Mouse (Mus musculus): ENCODE results near the gene Dip2b. TPM values are rescaled to one million over a fixed set of nuclear protein-coding genes. Genes with fewer than 3 reads are reported as not detected.

The Dip2b gene
- polyA plus RNA-seq, 1 experiment from 2014 or later: 11.0 TPM

DNA sequence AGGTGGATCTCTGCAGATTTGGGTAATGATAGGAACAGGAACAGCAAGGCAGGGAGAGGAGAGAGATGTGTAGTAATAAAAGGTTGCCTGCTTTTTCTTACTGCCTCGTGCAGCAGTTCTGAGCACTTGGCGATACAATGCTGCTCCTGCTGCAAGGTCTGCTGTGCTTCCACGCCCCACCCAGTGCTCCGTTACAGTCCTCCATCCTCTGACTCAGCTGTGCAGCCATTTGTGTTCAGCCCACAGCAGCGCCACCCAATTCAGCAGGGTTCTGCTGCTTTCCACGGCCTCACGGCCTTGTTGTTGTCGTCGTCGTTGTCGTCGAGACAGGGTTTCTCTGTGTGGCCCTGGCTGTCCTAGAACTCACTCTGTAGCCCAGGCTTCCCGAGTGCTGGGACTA is 77.9 kb downstream of the Dip2b start:
- H3K4me3 ChIP-seq: no peak overlapping the region
- H3K9me3 ChIP-seq: no peaks in the 10 kb centered on the region
- H3K4me2 ChIP-seq (replicated peaks): no peak overlapping the region
- H3K9ac ChIP-seq: no peak overlapping the region
- H3K27ac ChIP-seq: no peak overlapping the region
- no peaks in the 10 kb centered on the region for H3K27me3 ChIP-seq
- WGBS: 88% methylated on average over 13 of the region's 13 CpGs
- H3K4me1 ChIP-seq: peaks cover 20% of the 10 kb centered on the region
- no peak for ATAC-seq (ENCODE audit: low FRiP score, low read depth)
- H3K36me3 ChIP-seq: peaks cover 22% of the 10 kb centered on the region

DNA sequence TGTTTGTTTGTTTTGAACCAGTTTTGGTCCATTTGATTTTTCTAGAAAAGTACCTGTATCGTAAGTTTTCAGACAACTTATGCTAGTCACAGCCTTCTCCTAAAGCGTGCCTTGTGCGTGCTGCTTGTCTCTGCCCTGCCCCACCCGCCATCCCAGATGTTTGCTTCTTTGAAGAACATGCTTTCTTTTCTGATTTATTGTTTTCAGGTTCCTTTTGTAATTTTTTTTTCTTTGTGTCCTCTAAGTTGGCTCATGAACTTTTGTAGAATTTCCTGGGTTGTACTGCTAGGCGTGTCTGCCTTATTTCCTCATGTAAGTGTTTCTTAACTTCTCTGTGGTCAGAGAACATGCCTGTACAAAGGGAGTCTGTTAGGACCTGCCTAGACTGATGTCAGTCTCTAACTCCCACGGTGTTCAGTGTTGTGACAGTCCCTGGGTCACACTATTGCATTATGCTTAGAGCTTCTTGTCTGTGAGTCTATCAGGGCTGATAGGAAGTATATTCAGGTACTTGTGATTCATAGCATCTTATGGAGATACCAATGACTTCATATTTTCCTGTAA is 80.8 kb downstream of the Dip2b start:
- Histone ChIP-seq H3K4me2 (replicated peaks) (no peak overlapping the region), H3K36me3 (peaks cover 22% of the 10 kb centered on the region), H3K4me1 (no peaks in the 10 kb centered on the region), H3K27ac (no peak overlapping the region), H3K9me3 (no peaks in the 10 kb centered on the region), H3K9ac (no peak overlapping the region), H3K27me3 (no peaks in the 10 kb centered on the region), H3K4me3 (no peak overlapping the region)
- ATAC-seq (ENCODE audit: low FRiP score, low read depth): no peak
- 81% methylated on average over 6 of the region's 6 CpGs for WGBS

DNA sequence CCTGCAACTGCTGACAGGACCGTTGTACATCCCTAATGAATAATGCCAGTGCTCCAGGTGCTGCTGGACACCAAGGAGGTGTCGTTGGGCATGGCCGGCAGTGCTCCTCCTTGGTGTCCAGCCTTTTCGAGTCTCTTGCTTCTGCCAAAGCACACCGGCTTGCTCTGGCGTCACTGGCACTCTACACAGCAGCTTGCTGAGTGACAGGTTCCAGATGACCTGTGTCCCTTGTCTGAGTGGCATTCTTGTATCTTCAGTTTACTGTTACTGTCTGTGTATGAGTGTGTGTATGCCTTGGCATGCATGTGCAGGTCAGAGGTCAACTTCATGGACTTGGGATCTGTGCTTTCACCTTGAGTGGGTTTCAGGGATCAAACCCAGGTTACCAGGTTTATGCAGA is 83.0 kb downstream of the Dip2b start:
- 87% methylated on average over 6 of the region's 6 CpGs for WGBS
- Histone ChIP-seq H3K27me3 (no peaks in the 10 kb centered on the region), H3K27ac (no peak overlapping the region), H3K9me3 (no peaks in the 10 kb centered on the region), H3K36me3 (peaks cover 16% of the 10 kb centered on the region), H3K4me3 (no peak overlapping the region), H3K4me2 (replicated peaks) (no peak overlapping the region), H3K9ac (no peak overlapping the region), H3K4me1 (peaks cover under 1% of the 10 kb centered on the region; the same call in 1 of the 2 replicates)
- ATAC-seq (ENCODE audit: low FRiP score, low read depth): no peak

DNA sequence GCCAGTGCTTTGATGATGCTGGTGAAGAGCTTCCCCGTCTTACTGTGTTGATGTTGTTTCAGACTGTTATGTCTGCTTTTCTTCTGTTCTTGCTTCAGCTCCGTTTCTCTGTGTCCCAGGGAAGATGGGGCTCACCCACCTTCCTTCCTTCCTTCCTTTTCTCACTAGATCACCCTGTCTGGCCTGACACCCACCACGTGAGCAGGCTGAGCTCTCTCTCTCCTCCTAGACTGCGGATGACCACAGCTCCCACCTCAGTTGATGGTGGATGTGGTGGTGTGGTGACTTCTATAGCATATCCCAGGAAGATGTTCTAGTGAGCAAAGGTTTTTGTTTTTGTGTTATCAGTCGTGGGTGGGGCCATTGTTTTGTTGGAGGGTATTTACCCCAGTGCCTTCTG is 85.4 kb downstream of the Dip2b start:
- 59% methylated on average over 5 of the region's 5 CpGs for WGBS
- Histone ChIP-seq H3K4me2 (replicated peaks) (no peak overlapping the region), H3K4me3 (no peak overlapping the region), H3K4me1 (peaks cover 5% of the 10 kb centered on the region; the same call in 1 of the 2 replicates), H3K9ac (no peak overlapping the region), H3K27me3 (no peaks in the 10 kb centered on the region), H3K27ac (no peak overlapping the region), H3K36me3 (no peaks in the 10 kb centered on the region), H3K9me3 (no peaks in the 10 kb centered on the region)
- no peak for ATAC-seq (ENCODE audit: low FRiP score, low read depth)

DNA sequence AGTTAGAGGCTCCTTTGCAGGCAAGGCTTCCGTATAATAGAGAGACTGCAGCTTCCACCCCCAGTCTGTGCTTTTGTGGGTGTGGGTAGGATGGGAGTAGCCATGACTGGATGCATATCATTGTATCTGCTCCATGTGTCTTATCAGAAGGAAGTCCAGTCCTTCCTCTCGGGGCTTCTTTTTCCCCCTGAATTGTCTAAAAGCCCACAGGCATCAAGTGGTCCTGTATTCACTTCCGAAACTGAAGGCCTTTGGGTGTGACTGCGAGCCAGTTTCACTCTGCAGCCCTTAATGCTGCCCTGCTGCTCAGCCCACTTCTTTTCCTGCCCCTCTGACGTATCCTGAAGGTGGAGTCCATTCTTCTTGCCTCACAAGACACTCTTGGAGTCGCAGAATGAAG is 86.8 kb downstream of the Dip2b start:
- H3K9me3 ChIP-seq: no peaks in the 10 kb centered on the region
- H3K27me3 ChIP-seq: no peaks in the 10 kb centered on the region
- no peak overlapping the region for H3K4me3 ChIP-seq
- WGBS: 87% methylated on average over 6 of the region's 6 CpGs
- H3K4me2 ChIP-seq (replicated peaks): no peak overlapping the region
- H3K9ac ChIP-seq: no peak overlapping the region
- H3K4me1 ChIP-seq: peaks cover 8% of the 10 kb centered on the region; the same call in 1 of the 2 replicates
- no peaks in the 10 kb centered on the region for H3K36me3 ChIP-seq
- ATAC-seq (ENCODE audit: low FRiP score, low read depth): no peak
- H3K27ac ChIP-seq: no peak overlapping the region

DNA sequence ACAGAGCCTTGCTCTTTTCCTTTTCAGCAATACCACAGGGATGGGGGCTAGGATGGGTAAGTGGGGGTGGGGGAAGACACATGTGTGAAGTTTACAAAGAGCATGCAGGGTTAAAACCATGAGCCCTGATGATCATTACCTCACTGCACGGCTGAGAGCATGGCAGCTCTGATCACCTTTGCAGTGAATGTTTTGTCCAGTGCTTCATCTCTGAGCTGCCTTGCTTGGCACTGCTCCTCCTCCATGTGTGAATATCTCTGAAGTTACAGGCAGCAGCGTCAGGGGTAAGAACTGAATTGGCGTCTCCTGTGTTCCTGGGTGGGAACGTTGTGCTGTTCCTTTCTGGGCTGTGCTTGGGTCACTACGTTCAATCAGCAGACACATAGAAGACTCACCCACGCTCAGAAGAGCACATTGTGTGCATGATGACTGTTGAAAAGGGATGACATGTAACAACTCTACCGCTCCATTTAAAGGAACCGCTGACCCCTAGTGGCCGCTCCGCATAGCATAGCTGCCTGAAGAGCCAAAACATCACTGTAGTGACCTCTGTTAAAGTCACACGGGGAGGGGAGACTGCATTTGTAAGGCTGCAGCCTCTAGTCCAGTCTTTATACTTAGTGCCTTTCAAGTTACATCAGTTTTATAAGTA is 88.1 kb downstream of the Dip2b start:
- peak; percentile 59; the same call in 1 of the 2 replicates for ATAC-seq (ENCODE audit: low FRiP score, low read depth)
- Histone ChIP-seq H3K27ac (no peak overlapping the region), H3K9me3 (no peaks in the 10 kb centered on the region), H3K27me3 (no peaks in the 10 kb centered on the region), H3K9ac (no peak overlapping the region), H3K4me2 (replicated peaks) (no peak overlapping the region), H3K36me3 (peaks cover under 1% of the 10 kb centered on the region; the same call in 1 of the 2 replicates), H3K4me1 (peaks cover 8% of the 10 kb centered on the region; the same call in 1 of the 2 replicates), H3K4me3 (no peak overlapping the region)
- 23% methylated on average over 11 of the region's 11 CpGs for WGBS

DNA sequence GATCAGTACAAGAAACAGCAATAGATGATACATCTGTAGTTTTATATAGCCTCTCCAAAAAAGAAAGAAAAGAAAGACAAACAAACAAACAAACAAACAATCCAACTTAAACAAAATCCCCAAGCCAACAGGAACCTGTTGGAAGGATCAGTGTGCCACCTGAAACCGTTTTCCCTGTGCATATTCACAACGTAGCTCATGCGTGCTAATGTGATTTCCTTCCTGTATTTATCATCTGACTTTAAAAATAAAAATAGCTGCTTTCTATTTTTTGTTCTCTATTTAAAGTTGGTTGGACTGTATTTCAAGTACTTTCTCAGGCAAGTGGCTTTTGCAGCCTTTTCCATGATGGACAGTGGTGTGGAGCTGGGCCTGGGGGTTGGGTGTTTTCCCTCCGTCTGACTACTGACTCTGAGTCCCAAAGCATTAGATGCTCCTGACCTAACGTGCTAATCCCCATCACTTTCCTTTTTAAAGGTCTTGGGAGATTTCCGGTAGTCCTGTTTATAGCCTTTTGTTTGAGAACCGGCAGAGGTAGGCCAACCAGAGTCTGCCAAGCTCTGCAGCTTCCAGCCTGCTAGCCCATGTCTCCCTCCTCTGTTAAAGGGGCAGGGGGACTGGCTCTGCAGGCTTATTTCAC is 90.8 kb downstream of the Dip2b start:
- H3K4me3 ChIP-seq: no peak overlapping the region
- WGBS: 48% methylated on average over 7 of the region's 7 CpGs
- no peak overlapping the region for H3K4me2 ChIP-seq (replicated peaks)
- no peak overlapping the region for H3K9ac ChIP-seq
- H3K4me1 ChIP-seq: peaks cover 8% of the 10 kb centered on the region; the same call in 1 of the 2 replicates
- no peak overlapping the region for H3K27ac ChIP-seq
- H3K9me3 ChIP-seq: no peaks in the 10 kb centered on the region
- H3K27me3 ChIP-seq: no peaks in the 10 kb centered on the region
- peaks cover 14% of the 10 kb centered on the region for H3K36me3 ChIP-seq
- ATAC-seq (ENCODE audit: low FRiP score, low read depth): no peak

DNA sequence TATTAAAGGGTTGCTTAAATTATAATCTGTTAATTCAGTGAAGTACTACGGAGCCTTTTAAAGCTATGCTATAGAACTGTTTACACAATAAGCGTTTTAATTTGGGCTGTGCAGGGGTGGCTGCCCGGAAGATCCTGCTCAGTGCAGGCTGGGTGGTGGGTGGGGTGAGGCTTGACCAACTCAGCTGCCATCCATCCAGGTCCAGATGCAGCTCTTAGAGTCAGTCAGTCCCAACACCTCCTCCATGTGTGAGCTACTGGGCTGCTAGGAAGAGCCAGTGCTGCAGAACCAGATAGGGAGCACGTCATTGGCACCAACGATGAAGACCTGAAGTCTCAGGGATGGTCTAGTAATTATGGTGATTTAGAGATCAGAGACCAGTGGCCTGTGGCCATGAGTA is 101.2 kb downstream of the Dip2b start:
- Histone ChIP-seq H3K4me3 (no peak overlapping the region), H3K9ac (no peak overlapping the region), H3K27ac (no peak overlapping the region), H3K4me2 (replicated peaks) (no peak overlapping the region), H3K4me1 (peaks cover 3% of the 10 kb centered on the region; the same call in 1 of the 2 replicates), H3K36me3 (peaks cover 22% of the 10 kb centered on the region), H3K27me3 (no peaks in the 10 kb centered on the region), H3K9me3 (no peaks in the 10 kb centered on the region)
- ATAC-seq (ENCODE audit: low FRiP score, low read depth): no peak
- 86% methylated on average over 5 of the region's 5 CpGs for WGBS

DNA sequence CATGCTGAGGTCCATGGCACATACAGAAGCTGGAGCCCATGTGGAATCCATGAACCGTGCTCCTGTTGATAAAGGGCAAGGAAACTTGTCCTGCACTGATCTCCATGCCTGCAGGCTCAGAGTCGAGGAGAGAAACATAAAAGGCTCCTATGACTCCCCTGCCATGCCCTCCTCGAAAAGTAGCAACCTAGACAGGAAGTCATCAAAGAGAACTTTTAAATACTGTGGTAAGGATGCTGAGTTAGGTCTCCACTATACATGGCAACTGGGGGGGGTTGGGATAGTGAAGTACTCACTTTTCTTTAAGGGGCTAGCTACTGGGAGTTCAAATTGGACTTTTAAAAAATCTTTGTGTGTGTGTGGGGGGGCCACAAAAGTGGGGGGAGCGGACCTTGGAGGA is 102.0 kb downstream of the Dip2b start:
- WGBS: 46% methylated on average over 4 of the region's 4 CpGs

DNA sequence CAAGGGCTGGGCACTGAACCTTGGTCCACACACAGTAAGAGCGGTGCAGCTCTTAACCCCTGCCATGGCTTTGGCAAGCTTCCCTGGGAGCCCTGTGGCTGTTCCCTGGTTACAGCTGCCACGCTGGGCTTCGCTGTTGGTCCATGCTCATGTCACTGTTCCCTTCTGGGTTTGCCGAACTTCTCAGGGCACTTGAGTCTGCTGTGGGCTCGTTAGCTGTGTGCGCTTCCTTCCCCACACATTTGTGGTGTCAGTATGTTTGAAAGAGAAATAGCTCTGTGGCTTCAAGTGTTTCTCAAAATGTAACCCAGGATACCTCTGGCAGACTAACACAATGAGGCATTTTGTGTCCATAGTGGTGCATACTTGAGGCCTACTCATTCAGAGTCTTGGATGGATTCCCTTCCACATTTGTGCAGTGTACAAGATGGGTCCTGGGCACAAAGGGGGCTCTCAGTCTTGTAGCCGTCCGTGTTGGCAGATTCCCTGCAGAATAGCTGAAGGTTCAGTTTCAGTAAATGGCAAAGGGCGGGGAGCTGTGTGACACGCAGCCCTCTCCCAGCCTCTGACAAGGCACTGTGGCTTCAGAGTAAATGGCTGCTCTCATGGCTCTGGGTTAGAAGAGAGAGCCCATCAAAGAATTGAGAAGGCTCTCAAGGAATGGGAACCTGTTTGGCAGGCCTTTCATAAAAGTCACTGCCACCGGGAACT is 104.8 kb downstream of the Dip2b start:
- H3K4me2 ChIP-seq (replicated peaks): no peak overlapping the region
- 79% methylated on average over 11 of the region's 11 CpGs for WGBS
- peak overlapping the region; percentile 35; the same call in 1 of the 2 replicates for H3K27ac ChIP-seq
- no peaks in the 10 kb centered on the region for H3K27me3 ChIP-seq
- no peak overlapping the region for H3K9ac ChIP-seq
- H3K9me3 ChIP-seq: no peaks in the 10 kb centered on the region
- no peak overlapping the region for H3K4me3 ChIP-seq
- peaks cover 7% of the 10 kb centered on the region; the same call in 1 of the 2 replicates for H3K36me3 ChIP-seq
- peaks cover 7% of the 10 kb centered on the region; the same call in 1 of the 2 replicates for H3K4me1 ChIP-seq
- no peak for ATAC-seq (ENCODE audit: low FRiP score, low read depth)

More for the DNA sequence above, 102.0 kb downstream of the Dip2b start:
- H3K4me1 ChIP-seq: peaks cover 7% of the 10 kb centered on the region; the same call in 1 of the 2 replicates
- H3K4me3 ChIP-seq: no peak overlapping the region
- H3K27me3 ChIP-seq: no peaks in the 10 kb centered on the region
- no peaks in the 10 kb centered on the region for H3K9me3 ChIP-seq
- no peak overlapping the region for H3K27ac ChIP-seq
- no peak for ATAC-seq (ENCODE audit: low FRiP score, low read depth)
- no peak overlapping the region for H3K9ac ChIP-seq
- H3K4me2 ChIP-seq (replicated peaks): no peak overlapping the region
- H3K36me3 ChIP-seq: peaks cover 14% of the 10 kb centered on the region

DNA sequence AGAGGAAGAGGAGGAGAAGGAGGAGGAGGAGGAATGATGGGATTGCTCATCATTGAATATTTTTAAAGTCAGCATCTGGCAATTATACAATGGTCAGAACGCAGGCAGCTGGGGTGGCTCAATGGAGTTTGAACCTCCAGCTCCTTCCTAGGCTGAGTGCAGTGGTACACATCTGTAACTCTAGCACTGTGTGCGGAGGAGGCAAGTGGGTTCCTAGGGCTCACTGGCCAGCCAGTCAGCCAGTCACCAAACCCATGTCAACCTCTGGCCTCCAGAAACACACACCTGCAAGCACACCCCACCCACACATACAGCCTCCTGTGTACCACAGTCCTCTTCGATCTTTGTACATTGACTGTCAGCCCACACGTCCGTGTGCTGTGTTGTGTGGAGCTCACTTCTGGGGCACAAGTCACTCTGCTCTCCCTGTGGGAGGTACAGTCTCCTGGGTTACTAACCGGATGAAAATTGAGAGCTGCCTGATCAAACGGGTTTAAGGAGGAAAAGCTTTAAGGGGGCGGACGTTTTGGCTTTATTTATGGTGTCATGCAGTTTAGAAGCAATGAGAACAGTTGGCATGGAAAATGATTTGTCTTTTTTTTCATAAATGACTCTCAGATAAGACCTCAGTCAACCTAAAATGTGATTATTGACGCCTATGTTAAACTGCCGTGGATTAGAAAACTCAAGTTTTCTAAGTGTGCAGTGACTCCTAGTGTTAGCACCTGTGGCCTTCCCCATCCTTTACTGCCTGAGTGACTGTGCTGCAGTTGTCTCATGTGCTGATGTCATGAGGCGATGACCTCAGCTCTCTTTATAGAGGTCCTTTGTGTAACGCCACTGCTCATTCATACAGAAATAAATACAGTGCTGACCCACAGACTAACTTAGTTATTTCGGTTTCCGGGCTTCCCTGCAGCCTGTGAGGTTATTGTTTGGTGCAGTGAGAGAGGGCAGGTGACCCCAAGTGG is 106.7 kb downstream of the Dip2b start:
- Histone ChIP-seq H3K4me1 (peaks cover 11% of the 10 kb centered on the region; the same call in 1 of the 2 replicates), H3K27ac (no peak overlapping the region), H3K27me3 (no peaks in the 10 kb centered on the region), H3K4me3 (no peak overlapping the region), H3K4me2 (replicated peaks) (no peak overlapping the region), H3K9ac (no peak overlapping the region), H3K9me3 (no peaks in the 10 kb centered on the region), H3K36me3 (peaks cover 7% of the 10 kb centered on the region; the same call in 1 of the 2 replicates)
- no peak for ATAC-seq (ENCODE audit: low FRiP score, low read depth)
- WGBS: 62% methylated on average over 15 of the region's 15 CpGs

All from limb, embryonic 13.5 days (tissue).